Mouse (Mus musculus): ENCODE measurements around the gene Usp24. TPM values are rescaled to one million over a fixed set of nuclear protein-coding genes. Genes with fewer than 3 reads are reported as not detected.
A peak's percentile ranks its signal among the peaks of the same experiment; 100 is the strongest.
"Not testable (repeated sequence)": the region's sequence is repeated elsewhere in the genome, so short reads cannot be mapped to it uniquely, and the experiment has no call there.

Usp24 gene
- polyA plus RNA-seq, 1 experiment, result 21.4 TPM

DNA sequence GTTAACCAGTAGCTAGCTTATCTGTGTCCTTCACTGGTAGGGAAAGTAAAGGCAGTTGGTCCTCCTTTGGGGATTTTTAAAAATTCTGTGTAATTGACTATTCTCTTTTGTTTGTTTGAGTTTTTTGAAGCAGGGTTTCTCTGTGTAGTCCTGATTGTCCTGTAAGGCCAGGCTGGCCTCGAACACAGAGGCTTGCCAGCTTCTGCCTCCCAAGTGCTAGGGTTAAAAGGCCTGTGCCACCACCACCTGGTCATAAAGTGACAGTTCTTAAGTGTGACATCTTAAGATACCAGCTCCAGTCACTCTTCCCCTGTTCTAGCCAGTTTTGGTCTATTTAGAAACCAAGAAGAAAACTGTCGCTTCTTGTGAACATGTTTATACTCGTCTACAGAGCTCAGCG lies 2.2 kb downstream of the Usp24 start:
- Histone ChIP-seq H3K4me3 (ENCODE audit: insufficient read depth, low read depth, low read length) (peak overlapping the region; percentile 14; the same call in 1 of the 2 replicates), H3K27ac (ENCODE audit: insufficient read depth, low read depth, low read length) (peak overlapping the region; percentile 99), H3K27me3 (replicated peaks; ENCODE audit: control insufficient read depth, insufficient read depth, low read length) (no peaks in the 10 kb centered on the region), H3K36me3 (ENCODE audit: control insufficient read depth, insufficient read depth, low read length) (no peaks in the 10 kb centered on the region), H3K4me1 (ENCODE audit: control insufficient read depth, insufficient read depth, low read length) (peaks cover 17% of the 10 kb centered on the region; the same call in 1 of the 2 replicates)
- TF ChIP-seq CTCF (conservative IDR thresholded peaks at IDR 0.05; ENCODE audit: insufficient read depth, insufficient read length, low read depth, low read length) (no peak), POLR2A (IDR thresholded peaks at IDR 0.05; ENCODE audit: low read depth, low read length) (no peak)
- 53% methylated on average over 4 of the region's 4 CpGs for WGBS
- DNase-seq, result no peak

DNA sequence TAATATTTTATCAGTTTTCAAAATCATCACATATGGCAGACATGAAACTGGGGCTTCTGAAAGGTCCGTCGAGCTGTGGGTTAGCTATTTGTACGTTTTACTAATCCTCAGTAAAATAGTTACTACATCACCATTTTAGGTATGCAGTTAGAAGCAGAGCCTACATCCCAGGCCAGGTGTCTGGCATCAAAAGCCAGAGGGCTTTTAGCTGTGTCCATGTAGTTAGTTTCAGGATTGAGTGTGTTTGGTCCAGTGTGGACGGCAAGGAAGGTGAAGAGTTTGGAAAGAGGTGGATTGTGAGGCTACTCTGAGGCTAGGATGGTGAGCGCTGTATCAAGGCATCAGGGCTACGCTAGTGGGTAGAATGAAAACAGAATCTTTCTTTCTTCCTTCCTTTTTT lies 3.0 kb downstream of the Usp24 start:
- H3K36me3 ChIP-seq (ENCODE audit: control insufficient read depth, insufficient read depth, low read length), result no peaks in the 10 kb centered on the region
- TF ChIP-seq CTCF (conservative IDR thresholded peaks at IDR 0.05; ENCODE audit: insufficient read depth, insufficient read length, low read depth, low read length) (no peak), POLR2A (IDR thresholded peaks at IDR 0.05; ENCODE audit: low read depth, low read length) (no peak)
- H3K4me1 ChIP-seq (ENCODE audit: control insufficient read depth, insufficient read depth, low read length), result peaks cover 17% of the 10 kb centered on the region; the same call in 1 of the 2 replicates
- no peak overlapping the region; the same call in 1 of the 2 replicates for H3K4me3 ChIP-seq (ENCODE audit: insufficient read depth, low read depth, low read length)
- 51% methylated on average over 6 of the region's 6 CpGs for WGBS
- no peak for DNase-seq
- peak overlapping the region; percentile 41; the same call in 1 of the 2 replicates for H3K27ac ChIP-seq (ENCODE audit: insufficient read depth, low read depth, low read length)
- no peaks in the 10 kb centered on the region for H3K27me3 ChIP-seq (replicated peaks; ENCODE audit: control insufficient read depth, insufficient read depth, low read length)

DNA sequence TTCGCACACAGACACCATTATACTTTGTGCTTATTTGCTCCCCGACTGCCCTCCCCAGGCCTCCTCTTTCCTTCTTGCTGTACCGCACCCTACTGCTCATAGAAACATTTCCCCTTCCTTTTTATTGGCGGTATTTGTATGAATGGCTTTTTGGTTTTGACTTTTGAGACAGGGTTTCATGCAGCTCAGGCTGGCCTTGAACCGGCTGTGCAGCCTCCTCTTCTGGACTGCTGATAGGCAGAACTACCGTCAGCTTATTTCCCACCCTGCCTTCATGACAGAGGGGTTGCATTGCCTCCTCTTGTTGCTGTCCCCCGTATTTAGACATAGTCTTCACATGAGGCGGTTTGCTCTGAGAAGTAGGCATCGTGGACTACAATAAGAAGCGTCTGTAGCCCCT lies 6.8 kb downstream of the Usp24 start:
- Histone ChIP-seq H3K4me1 (ENCODE audit: control insufficient read depth, insufficient read depth, low read length) (peaks cover 23% of the 10 kb centered on the region), H3K27me3 (replicated peaks; ENCODE audit: control insufficient read depth, insufficient read depth, low read length) (no peaks in the 10 kb centered on the region), H3K27ac (ENCODE audit: insufficient read depth, low read depth, low read length) (no peak overlapping the region), H3K4me3 (ENCODE audit: insufficient read depth, low read depth, low read length) (no peak overlapping the region), H3K36me3 (ENCODE audit: control insufficient read depth, insufficient read depth, low read length) (no peaks in the 10 kb centered on the region)
- 93% methylated on average over 10 of the region's 10 CpGs for WGBS
- no peak for DNase-seq
- TF ChIP-seq POLR2A (IDR thresholded peaks at IDR 0.05; ENCODE audit: low read depth, low read length) (no peak), CTCF (conservative IDR thresholded peaks at IDR 0.05; ENCODE audit: insufficient read depth, insufficient read length, low read depth, low read length) (no peak)

DNA sequence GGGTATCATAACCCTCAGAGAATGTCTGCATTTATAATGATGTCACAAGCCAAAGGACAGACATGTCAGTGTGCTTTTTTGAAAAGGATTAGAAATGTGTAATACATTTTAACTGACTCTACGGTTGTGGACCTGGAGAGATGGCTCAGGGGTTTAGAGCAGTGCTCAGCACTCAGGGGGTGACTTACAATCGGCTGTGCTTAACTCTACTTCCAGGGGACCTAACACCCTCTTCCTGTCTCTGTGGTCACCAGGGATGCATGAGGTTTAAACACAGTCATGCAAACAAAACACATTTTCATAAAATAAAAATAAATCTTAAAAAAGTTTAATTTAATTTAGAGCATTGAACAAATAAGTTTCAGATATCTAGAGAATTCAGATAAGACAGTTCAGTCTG lies 7.3 kb downstream of the Usp24 start:
- no peak for DNase-seq
- WGBS, result 47% methylated on average over 2 of the region's 2 CpGs
- H3K36me3 ChIP-seq (ENCODE audit: control insufficient read depth, insufficient read depth, low read length), result no peaks in the 10 kb centered on the region
- no peaks in the 10 kb centered on the region for H3K27me3 ChIP-seq (replicated peaks; ENCODE audit: control insufficient read depth, insufficient read depth, low read length)
- H3K4me1 ChIP-seq (ENCODE audit: control insufficient read depth, insufficient read depth, low read length), result peaks cover 25% of the 10 kb centered on the region
- no peak overlapping the region for H3K4me3 ChIP-seq (ENCODE audit: insufficient read depth, low read depth, low read length)
- H3K27ac ChIP-seq (ENCODE audit: insufficient read depth, low read depth, low read length), result no peak overlapping the region
- TF ChIP-seq POLR2A (IDR thresholded peaks at IDR 0.05; ENCODE audit: low read depth, low read length) (no peak), CTCF (conservative IDR thresholded peaks at IDR 0.05; ENCODE audit: insufficient read depth, insufficient read length, low read depth, low read length) (no peak)

DNA sequence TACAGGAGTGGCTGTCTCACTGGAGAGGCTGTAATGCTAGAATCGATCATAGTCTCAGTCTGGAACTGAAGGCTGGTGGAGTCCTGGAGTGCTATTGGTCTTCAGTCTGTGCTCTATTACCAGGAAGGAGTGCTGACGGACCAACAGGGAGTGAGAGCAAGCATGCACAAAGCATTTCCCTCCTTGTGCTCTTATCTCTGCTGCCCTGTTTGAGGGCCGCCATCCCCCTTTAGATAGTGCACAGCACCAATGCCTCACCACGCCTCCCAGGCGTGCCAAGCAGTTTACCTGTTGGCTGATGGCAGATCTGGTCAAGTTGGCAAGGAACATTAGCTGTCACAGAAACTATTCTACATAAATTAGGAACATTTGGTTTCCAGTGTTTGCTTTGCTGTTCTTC lies 11.4 kb downstream of the Usp24 start:
- WGBS, result 63% methylated on average over 5 of the region's 5 CpGs
- no peak for TF ChIP-seq CTCF (conservative IDR thresholded peaks at IDR 0.05; ENCODE audit: insufficient read depth, insufficient read length, low read depth, low read length)
- no peak for TF ChIP-seq POLR2A (IDR thresholded peaks at IDR 0.05; ENCODE audit: low read depth, low read length)
- no peak overlapping the region for H3K4me3 ChIP-seq (ENCODE audit: insufficient read depth, low read depth, low read length)
- no peaks in the 10 kb centered on the region for H3K27me3 ChIP-seq (replicated peaks; ENCODE audit: control insufficient read depth, insufficient read depth, low read length)
- H3K4me1 ChIP-seq (ENCODE audit: control insufficient read depth, insufficient read depth, low read length), result peaks cover 32% of the 10 kb centered on the region
- H3K27ac ChIP-seq (ENCODE audit: insufficient read depth, low read depth, low read length), result 0 out of 2 replicates have a peak overlapping the region, but pooled peaks have one; percentile 12
- no peak for DNase-seq
- H3K36me3 ChIP-seq (ENCODE audit: control insufficient read depth, insufficient read depth, low read length), result no peaks in the 10 kb centered on the region

DNA sequence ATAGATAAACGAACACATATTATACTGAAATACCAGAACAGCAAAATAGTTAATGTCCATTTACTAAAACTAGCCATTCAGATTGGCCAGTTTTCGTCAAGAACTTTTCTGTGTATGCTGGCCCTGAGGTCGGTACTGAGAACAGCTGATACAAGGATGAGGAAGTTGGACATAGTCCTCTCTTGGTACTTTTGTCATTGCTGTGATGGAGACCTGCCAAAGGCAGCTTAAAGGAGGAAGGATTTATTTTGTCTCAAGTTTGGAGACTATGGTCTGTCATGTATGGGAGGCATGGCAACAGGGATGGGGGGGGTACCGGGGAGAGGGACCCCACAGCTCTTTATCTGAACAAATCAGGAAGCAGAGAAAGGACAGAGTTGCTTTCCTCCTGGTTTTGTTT lies 12.7 kb downstream of the Usp24 start:
- Histone ChIP-seq H3K4me3 (ENCODE audit: insufficient read depth, low read depth, low read length) (no peak overlapping the region), H3K4me1 (ENCODE audit: control insufficient read depth, insufficient read depth, low read length) (peaks cover 42% of the 10 kb centered on the region), H3K27ac (ENCODE audit: insufficient read depth, low read depth, low read length) (no peak overlapping the region), H3K27me3 (replicated peaks; ENCODE audit: control insufficient read depth, insufficient read depth, low read length) (no peaks in the 10 kb centered on the region), H3K36me3 (ENCODE audit: control insufficient read depth, insufficient read depth, low read length) (no peaks in the 10 kb centered on the region)
- DNase-seq, result no peak
- no peak for TF ChIP-seq CTCF (conservative IDR thresholded peaks at IDR 0.05; ENCODE audit: insufficient read depth, insufficient read length, low read depth, low read length)
- no peak for TF ChIP-seq POLR2A (IDR thresholded peaks at IDR 0.05; ENCODE audit: low read depth, low read length)
- WGBS, result 70% methylated on average over 4 of the region's 4 CpGs

DNA sequence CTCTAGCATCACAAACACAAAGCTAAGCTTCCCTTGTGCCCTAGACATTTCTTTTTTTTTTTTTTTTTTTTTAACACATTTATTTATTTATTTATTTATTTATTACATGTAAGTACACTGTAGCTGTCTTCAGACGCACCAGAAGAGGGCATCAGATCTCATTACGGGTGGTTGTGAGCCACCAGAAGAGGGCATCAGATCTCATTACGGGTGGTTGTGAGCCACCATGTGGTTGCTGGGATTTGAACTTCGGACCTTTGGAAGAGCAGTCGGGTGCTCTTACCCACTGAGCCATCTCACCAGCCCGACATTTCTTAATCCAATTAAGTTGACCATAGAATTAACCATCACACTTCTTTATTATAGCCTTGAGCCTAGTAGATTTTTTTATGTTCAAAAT lies 13.2 kb downstream of the Usp24 start:
- peaks cover 45% of the 10 kb centered on the region for H3K4me1 ChIP-seq (ENCODE audit: control insufficient read depth, insufficient read depth, low read length)
- WGBS, result 69% methylated on average over 6 of the region's 6 CpGs
- H3K36me3 ChIP-seq (ENCODE audit: control insufficient read depth, insufficient read depth, low read length); H3K27ac ChIP-seq (ENCODE audit: insufficient read depth, low read depth, low read length); H3K27me3 ChIP-seq (replicated peaks; ENCODE audit: control insufficient read depth, insufficient read depth, low read length); DNase-seq; H3K4me3 ChIP-seq (ENCODE audit: insufficient read depth, low read depth, low read length): not testable (repeated sequence)

DNA sequence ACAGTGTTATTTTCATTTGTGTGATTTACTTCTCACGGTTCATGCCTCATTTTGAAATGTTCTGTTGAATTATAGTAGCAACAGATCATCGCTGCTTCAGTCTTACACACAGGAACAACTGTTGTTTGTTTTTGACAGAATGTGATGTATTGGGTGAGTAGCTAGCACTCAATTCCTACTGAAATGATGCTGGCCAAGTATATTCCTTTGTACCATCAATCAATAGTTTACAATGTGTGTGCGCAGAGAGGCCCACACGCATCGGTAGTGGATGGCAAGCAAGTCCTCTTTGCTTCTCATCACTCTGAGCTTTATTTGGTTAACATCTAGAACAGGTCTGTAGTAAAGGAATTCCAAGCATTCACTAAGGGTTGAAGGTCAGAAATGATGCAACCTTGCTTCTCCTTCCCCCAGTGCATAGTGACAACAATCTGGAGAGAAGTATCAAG lies 14.4 kb downstream of the Usp24 start:
- DNase-seq, result peak; percentile 85
- Histone ChIP-seq H3K4me3 (ENCODE audit: insufficient read depth, low read depth, low read length) (no peak overlapping the region), H3K27me3 (replicated peaks; ENCODE audit: control insufficient read depth, insufficient read depth, low read length) (no peaks in the 10 kb centered on the region), H3K36me3 (ENCODE audit: control insufficient read depth, insufficient read depth, low read length) (no peaks in the 10 kb centered on the region), H3K27ac (ENCODE audit: insufficient read depth, low read depth, low read length) (peak overlapping the region; percentile 73), H3K4me1 (ENCODE audit: control insufficient read depth, insufficient read depth, low read length) (peaks cover 43% of the 10 kb centered on the region)
- TF ChIP-seq POLR2A (IDR thresholded peaks at IDR 0.05; ENCODE audit: low read depth, low read length), result no peak
- no peak for TF ChIP-seq CTCF (conservative IDR thresholded peaks at IDR 0.05; ENCODE audit: insufficient read depth, insufficient read length, low read depth, low read length)
- WGBS, result 36% methylated on average over 5 of the region's 5 CpGs
